Mouse (Mus musculus): ENCODE results near the gene Vmn1r138. TPM values are rescaled to one million over a fixed set of nuclear protein-coding genes. Genes with fewer than 3 reads are reported as not detected.
"Not testable (repeated sequence)": the region's sequence is repeated elsewhere in the genome, so short reads cannot be mapped to it uniquely, and the experiment has no call there.

Vmn1r138 gene
- total RNA-seq (2014; rRNA removed) = not detected in 2 replicates
- polyA plus RNA-seq (2015; fragmentation: Nextera tagmentation; extraction: Ambion mirVana) = not detected in 2 replicates

GRCm38 (mm10) chr7:22028797-22029196 lies at the start of gene Vmn1r138:
Gene Vmn1r138, minus strand, starts transcription at chr7:22028897.
- H3K9ac ChIP-seq (replicated peaks; ENCODE audit: low read length); H3K4me2 ChIP-seq (ENCODE audit: low read depth, low read length); H3K4me1 ChIP-seq (ENCODE audit: insufficient read depth, low read length); H3K9me3 ChIP-seq (ENCODE audit: low read length); H3K36me3 ChIP-seq (ENCODE audit: insufficient read depth, low read length); H3K4me3 ChIP-seq (ENCODE audit: low read length); H3K27ac ChIP-seq; DNase-seq (ENCODE audit: low spot score); ATAC-seq; H3K27me3 ChIP-seq (ENCODE audit: insufficient read depth, low read length): not testable (repeated sequence)
- WGBS = no CpG with 5 or more reads among the region's 2 CpGs

- DNase-seq (ENCODE audit: low spot score); H3K4me2 ChIP-seq (ENCODE audit: low read depth, low read length): not testable (repeated sequence)
These were observed 40.1 kb upstream of the Vmn1r138 start, which contains the start of gene Vmn1r139 for GRCm38 (mm10) chr7:22068757-22069156. Gene Vmn1r139, plus strand, starts transcription at chr7:22069057.

GRCm38 (mm10) chr7:22056205-22056604 lies 27.5 kb upstream of the Vmn1r138 start, which contains the start of gene Gm6176:
Gene Gm6176, minus strand, starts transcription at chr7:22056305.
- H3K4me2 ChIP-seq (ENCODE audit: low read depth, low read length); H3K4me1 ChIP-seq (ENCODE audit: insufficient read depth, low read length); H3K9ac ChIP-seq (replicated peaks; ENCODE audit: low read length); DNase-seq (ENCODE audit: low spot score); H3K27ac ChIP-seq; H3K9me3 ChIP-seq (ENCODE audit: low read length); H3K36me3 ChIP-seq (ENCODE audit: insufficient read depth, low read length); ATAC-seq; H3K4me3 ChIP-seq (ENCODE audit: low read length); H3K27me3 ChIP-seq (ENCODE audit: insufficient read depth, low read length): not testable (repeated sequence)
- no CpG with 5 or more reads among the region's 1 CpGs for WGBS

More at GRCm38 (mm10) chr7:22068757-22069156, 40.1 kb upstream of the Vmn1r138 start, which contains the start of gene Vmn1r139:
- not testable (repeated sequence) for H3K27me3 ChIP-seq (ENCODE audit: insufficient read depth, low read length); ATAC-seq; H3K36me3 ChIP-seq (ENCODE audit: insufficient read depth, low read length); H3K27ac ChIP-seq; H3K9me3 ChIP-seq (ENCODE audit: low read length); H3K4me3 ChIP-seq (ENCODE audit: low read length); H3K4me1 ChIP-seq (ENCODE audit: insufficient read depth, low read length); H3K9ac ChIP-seq (replicated peaks; ENCODE audit: low read length)
- no CpG with 5 or more reads among the region's 7 CpGs for WGBS

GRCm38 (mm10) chr7:21994287-21994686 lies 34.4 kb downstream of the Vmn1r138 start, which contains the start of gene Vmn1r137:
Gene Vmn1r137, plus strand, starts transcription at chr7:21994587.
- not testable (repeated sequence) for H3K4me1 ChIP-seq (ENCODE audit: insufficient read depth, low read length); H3K36me3 ChIP-seq (ENCODE audit: insufficient read depth, low read length); H3K4me2 ChIP-seq (ENCODE audit: low read depth, low read length); ATAC-seq; H3K27me3 ChIP-seq (ENCODE audit: insufficient read depth, low read length); DNase-seq (ENCODE audit: low spot score); H3K27ac ChIP-seq; H3K4me3 ChIP-seq (ENCODE audit: low read length); H3K9me3 ChIP-seq (ENCODE audit: low read length); H3K9ac ChIP-seq (replicated peaks; ENCODE audit: low read length)
- no CpG with 5 or more reads among the region's 3 CpGs for WGBS

Other genes with a start within 250 kb of the Vmn1r138 start
- gene Gm4177, start 232.2 kb downstream of the Vmn1r138 start, total RNA-seq (2014; rRNA removed) = not detected in 2 replicates
- gene Gm4177, start 232.2 kb downstream of the Vmn1r138 start, polyA plus RNA-seq (2015; fragmentation: Nextera tagmentation; extraction: Ambion mirVana) = not detected in 2 replicates
- not detected in 2 replicates for gene Vmn1r135, start 196.5 kb downstream of the Vmn1r138 start, total RNA-seq (2014; rRNA removed)
- not detected in 2 replicates for gene Vmn1r135, start 196.5 kb downstream of the Vmn1r138 start, polyA plus RNA-seq (2015; fragmentation: Nextera tagmentation; extraction: Ambion mirVana)
- not detected in 2 replicates for gene Gm5725, start 184.6 kb downstream of the Vmn1r138 start, total RNA-seq (2014; rRNA removed)
- gene Gm5725, start 184.6 kb downstream of the Vmn1r138 start, polyA plus RNA-seq (2015; fragmentation: Nextera tagmentation; extraction: Ambion mirVana) = not detected in 2 replicates
- gene Gm5891, start 107.6 kb downstream of the Vmn1r138 start, total RNA-seq (2014; rRNA removed) = not detected in 2 replicates
- not detected in 2 replicates for gene Gm5891, start 107.6 kb downstream of the Vmn1r138 start, polyA plus RNA-seq (2015; fragmentation: Nextera tagmentation; extraction: Ambion mirVana)
- not detected in 2 replicates for gene Vmn1r137, start 34.3 kb downstream of the Vmn1r138 start, total RNA-seq (2014; rRNA removed)
- gene Vmn1r137, start 34.3 kb downstream of the Vmn1r138 start, polyA plus RNA-seq (2015; fragmentation: Nextera tagmentation; extraction: Ambion mirVana) = not detected in 2 replicates
- not detected in 2 replicates for gene Gm6176, start 27.4 kb upstream of the Vmn1r138 start, total RNA-seq (2014; rRNA removed)
- gene Gm6176, start 27.4 kb upstream of the Vmn1r138 start, polyA plus RNA-seq (2015; fragmentation: Nextera tagmentation; extraction: Ambion mirVana) = not detected in 2 replicates
- gene Vmn1r139, start 40.2 kb upstream of the Vmn1r138 start, total RNA-seq (2014; rRNA removed) = not detected in 2 replicates
- gene Vmn1r139, start 40.2 kb upstream of the Vmn1r138 start, polyA plus RNA-seq (2015; fragmentation: Nextera tagmentation; extraction: Ambion mirVana) = not detected in 2 replicates
- gene Gm16451, start 89.3 kb upstream of the Vmn1r138 start, total RNA-seq (2014; rRNA removed) = not detected in 2 replicates
- gene Gm16451, start 89.3 kb upstream of the Vmn1r138 start, polyA plus RNA-seq (2015; fragmentation: Nextera tagmentation; extraction: Ambion mirVana) = not detected in 2 replicates
- gene Gm10666, start 105.8 kb upstream of the Vmn1r138 start, total RNA-seq (2014; rRNA removed) = not detected in 2 replicates
- not detected in 2 replicates for gene Gm10666, start 105.8 kb upstream of the Vmn1r138 start, polyA plus RNA-seq (2015; fragmentation: Nextera tagmentation; extraction: Ambion mirVana)
- not detected in 2 replicates for gene Vmn1r142, start 135.1 kb upstream of the Vmn1r138 start, total RNA-seq (2014; rRNA removed)
- gene Vmn1r142, start 135.1 kb upstream of the Vmn1r138 start, polyA plus RNA-seq (2015; fragmentation: Nextera tagmentation; extraction: Ambion mirVana) = not detected in 2 replicates
- gene Vmn1r143, start 160.5 kb upstream of the Vmn1r138 start, total RNA-seq (2014; rRNA removed) = not detected in 2 replicates
- gene Vmn1r143, start 160.5 kb upstream of the Vmn1r138 start, polyA plus RNA-seq (2015; fragmentation: Nextera tagmentation; extraction: Ambion mirVana) = not detected in 2 replicates
- not detected in 2 replicates for gene Gm8653, start 172.4 kb upstream of the Vmn1r138 start, total RNA-seq (2014; rRNA removed)
- not detected in 2 replicates for gene Gm8653, start 172.4 kb upstream of the Vmn1r138 start, polyA plus RNA-seq (2015; fragmentation: Nextera tagmentation; extraction: Ambion mirVana)
- gene Gm8453, start 200.6 kb upstream of the Vmn1r138 start, total RNA-seq (2014; rRNA removed) = not detected in 2 replicates
- not detected in 2 replicates for gene Gm8453, start 200.6 kb upstream of the Vmn1r138 start, polyA plus RNA-seq (2015; fragmentation: Nextera tagmentation; extraction: Ambion mirVana)